Mouse (Mus musculus): Measurements from ENCODE around the gene Gnptab.

GRCm38 (mm10) chr10:88391495-88391894 lies 12.6 kb downstream of the Gnptab start:
- TF ChIP-seq POLR2A (IDR thresholded peaks at IDR 0.05; ENCODE audit: low read depth, low read length) (no peak), CTCF (conservative IDR thresholded peaks at IDR 0.05; ENCODE audit: insufficient read depth, insufficient read length, low read depth, low read length) (no peak)
